In the genomic region with DNA sequence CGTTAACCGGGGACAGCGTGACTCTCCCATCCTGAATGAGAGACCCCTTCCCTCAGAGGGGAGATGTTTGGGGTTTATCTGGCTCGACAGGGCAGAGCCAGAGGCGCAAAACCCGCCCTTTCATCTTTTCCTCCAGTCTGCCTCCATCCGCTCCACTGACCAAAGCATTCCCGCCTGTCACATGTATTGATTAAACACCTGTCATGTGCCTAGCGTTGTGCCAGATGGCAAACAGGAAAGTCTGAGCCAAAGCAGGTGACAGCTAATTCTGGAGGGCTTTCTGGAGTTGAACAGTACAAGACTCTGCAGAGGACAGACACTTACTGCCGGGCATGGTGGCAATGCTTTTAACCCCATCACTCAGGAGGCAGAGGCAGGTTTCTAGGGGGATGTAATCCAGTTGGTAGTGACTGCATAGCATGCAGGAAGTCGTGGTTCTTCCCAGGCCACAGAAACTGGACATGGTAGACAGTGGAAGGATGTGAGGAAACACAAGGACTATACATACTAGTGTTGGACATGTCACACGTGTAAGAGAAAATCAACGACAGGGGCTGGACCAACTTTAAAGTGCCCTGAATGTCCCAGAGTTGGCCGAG, we compare ENCODE assay signal across 8 mouse cellular contexts. TPM values are rescaled to one million over a fixed set of nuclear protein-coding genes. Genes with fewer than 3 reads are reported as not detected.
DNase-seq lines count a peak whose midpoint lies in the region; ATAC-seq lines count a peak whose summit lies in the region.

No protein-coding gene starts in this region.

- intact Hi-C loops in left cerebral cortex, postnatal 4 days (cut with DNase I), result no loop called here
- intact Hi-C loops in left cerebral cortex, postnatal 10 days (cut with DNase I), result no loop called here

- H3K4me1 ChIP-seq in hindbrain, embryonic 11.5 days (replicated peaks; ENCODE audit: control insufficient read depth, insufficient read depth, low read length), result peaks cover 6% of the 10 kb centered on the region; the same call in 1 of the 2 replicates
- peaks cover 61% of the 10 kb centered on the region for H3K4me1 ChIP-seq in liver, embryonic 12.5 days

- H3K4me2 ChIP-seq in hindbrain, embryonic 11.5 days (replicated peaks; ENCODE audit: low read depth, low read length), result peak overlapping the region; percentile 74
- peak overlapping the region; percentile 89 for H3K4me2 ChIP-seq in liver, embryonic 12.5 days

- no peaks in the 10 kb centered on the region for H3K27me3 ChIP-seq in hindbrain, embryonic 11.5 days (ENCODE audit: control insufficient read depth, insufficient read depth, low read length)
- no peaks in the 10 kb centered on the region for H3K27me3 ChIP-seq in liver, embryonic 12.5 days (replicated peaks)

- no peaks in the 10 kb centered on the region for H3K9me3 ChIP-seq in hindbrain, embryonic 11.5 days (ENCODE audit: control insufficient read depth, low read length)
- no peaks in the 10 kb centered on the region for H3K9me3 ChIP-seq in liver, embryonic 12.5 days (replicated peaks)

- H3K4me3 ChIP-seq in hindbrain, embryonic 11.5 days (ENCODE audit: low read depth, low read length), result peak overlapping the region; percentile 53
- H3K4me3 ChIP-seq in liver, embryonic 12.5 days, result peak overlapping the region; percentile 76

- peak; percentile 37 for DNase-seq in left cerebral cortex, postnatal 4 days
- no peak for DNase-seq in left cerebral cortex, postnatal 10 days (ENCODE audit: extremely low spot score in 1 of 2, low spot score in 2 of 2)
- DNase-seq in cerebellum, postnatal 36 days, result peak; percentile 18 to 34
- no peak for DNase-seq in hindbrain, embryonic 11.5 days (ENCODE audit: low spot score)
- DNase-seq in retina, postnatal 1 day, result peak; percentile 61
- no peak for DNase-seq in layer of hippocampus, adult 18-20 months (ENCODE audit: low spot score in 2 of 2)
- DNase-seq in right cerebral cortex, postnatal 10 days (ENCODE audit: low spot score in 2 of 2), result no peak

- no peaks in the 10 kb centered on the region for H3K36me3 ChIP-seq in hindbrain, embryonic 11.5 days (ENCODE audit: control insufficient read depth, insufficient read depth, low read length)
- no peaks in the 10 kb centered on the region for H3K36me3 ChIP-seq in liver, embryonic 12.5 days

- ATAC-seq in hindbrain, embryonic 11.5 days (ENCODE audit: low FRiP score), result peak; percentile 14
- ATAC-seq in liver, embryonic 12.5 days, result no peak; the same call in 1 of the 2 replicates

- H3K27ac ChIP-seq in hindbrain, embryonic 11.5 days (ENCODE audit: low read depth, low read length), result peak overlapping the region; percentile 72
- H3K27ac ChIP-seq in liver, embryonic 12.5 days, result peak overlapping the region; percentile 90

- 18% methylated on average over 14 of the region's 14 CpGs for WGBS in hindbrain, embryonic 11.5 days
- WGBS in liver, embryonic 12.5 days (ENCODE audit: insufficient replicate concordance), result 7% methylated on average over 14 of the region's 14 CpGs

- H3K9ac ChIP-seq in hindbrain, embryonic 11.5 days (ENCODE audit: low read depth, low read length), result peak overlapping the region; percentile 77
- peak overlapping the region; percentile 94 for H3K9ac ChIP-seq in liver, embryonic 12.5 days

RNA-seq across cellular contexts. Expression of a gene that starts 0.7 kb away (rescaled TPM):
- total RNA-seq in left cerebral cortex, postnatal 4 days (2021), result 1 to 10 TPM; 7.1 to 9.0 TPM
- 10 to 100 TPM in 1 of 2 experiments, 1 to 10 TPM in 1; 9.6 to 10.8 TPM for total RNA-seq in left cerebral cortex, postnatal 10 days (2021)
- polyA plus RNA-seq in hindbrain, embryonic 11.5 days (2014; fragmentation: Nextera tagmentation; extraction: Ambion mirVana), result 7.9 and 8.5 TPM in 2 replicates
- 15.2 and 18.5 TPM in 2 replicates for polyA plus RNA-seq in liver, embryonic 12.5 days (2016; fragmentation: Nextera tagmentation; extraction: Ambion mirVana)
- 10 to 100 TPM; 10.2 to 13.5 TPM for total RNA-seq in layer of hippocampus, adult 18-20 months (2021)

RNA-seq across cellular contexts. Expression of a gene that starts 18.6 kb away (rescaled TPM):
- under 1 TPM; 0.66 to 0.93 TPM for total RNA-seq in left cerebral cortex, postnatal 4 days (2021)
- 1 to 10 TPM in 1 of 2 experiments, under 1 TPM in 1; 0.57 to 1.5 TPM for total RNA-seq in left cerebral cortex, postnatal 10 days (2021)
- polyA plus RNA-seq in hindbrain, embryonic 11.5 days (2014; fragmentation: Nextera tagmentation; extraction: Ambion mirVana), result 4.5 and 7.5 TPM in 2 replicates
- 1.2 and 2.7 TPM in 2 replicates for polyA plus RNA-seq in liver, embryonic 12.5 days (2016; fragmentation: Nextera tagmentation; extraction: Ambion mirVana)
- total RNA-seq in layer of hippocampus, adult 18-20 months (2021), result 1 to 10 TPM; 1.8 to 2.0 TPM

RNA-seq across cellular contexts. Expression of a gene that starts 27.5 kb away (rescaled TPM):
- total RNA-seq in left cerebral cortex, postnatal 4 days (2021), result 100 to 1,000 TPM; 126 to 127 TPM
- 100 to 1,000 TPM; 113 to 118 TPM for total RNA-seq in left cerebral cortex, postnatal 10 days (2021)
- 46.9 and 53.7 TPM in 2 replicates for polyA plus RNA-seq in hindbrain, embryonic 11.5 days (2014; fragmentation: Nextera tagmentation; extraction: Ambion mirVana)
- 19.5 and 20.3 TPM in 2 replicates for polyA plus RNA-seq in liver, embryonic 12.5 days (2016; fragmentation: Nextera tagmentation; extraction: Ambion mirVana)
- total RNA-seq in layer of hippocampus, adult 18-20 months (2021), result 100 to 1,000 TPM in 1 of 2 experiments, 10 to 100 TPM in 1; 95.5 to 100 TPM

Comparison
In these comparisons a context has a peak if more than half of its experiments do, and no peak if none do; other contexts are left out.
1. DNase-seq: peak in left cerebral cortex, postnatal 4 days (single experiment), cerebellum, postnatal 36 days (2 of 2) and retina, postnatal 1 day (single experiment); none in left cerebral cortex, postnatal 10 days (0 of 2), hindbrain, embryonic 11.5 days (single experiment), layer of hippocampus, adult 18-20 months (0 of 2) and right cerebral cortex, postnatal 10 days (0 of 2).